Mouse (Mus musculus): Measurements from ENCODE around the gene Rrp7a. TPM values are rescaled to one million over a fixed set of nuclear protein-coding genes. Genes with fewer than 3 reads are reported as not detected.
"Not testable (repeated sequence)": the region's sequence is repeated elsewhere in the genome, so short reads cannot be mapped to it uniquely, and the experiment has no call there.

Rrp7a gene
- polyA plus RNA-seq, 1 experiment from 2014 or later = 64.7 TPM

- Histone ChIP-seq H3K9ac (no peak overlapping the region), H3K9me3 (no peaks in the 10 kb centered on the region), H3K27me3 (no peaks in the 10 kb centered on the region), H3K4me3 (no peak overlapping the region), H3K27ac (no peak overlapping the region), H3K4me2 (no peak overlapping the region), H3K4me1 (no peaks in the 10 kb centered on the region), H3K36me3 (peaks cover 96% of the 10 kb centered on the region)
- WGBS = 89% methylated on average over 7 of the region's 7 CpGs
- ATAC-seq (ENCODE audit: borderline replicate concordance, extremely low read depth, low FRiP score, low TSS enrichment) = no peak
These were observed 7.1 kb upstream of the Rrp7a start for GRCm38 (mm10) chr15:83129530-83130231.

DNA sequence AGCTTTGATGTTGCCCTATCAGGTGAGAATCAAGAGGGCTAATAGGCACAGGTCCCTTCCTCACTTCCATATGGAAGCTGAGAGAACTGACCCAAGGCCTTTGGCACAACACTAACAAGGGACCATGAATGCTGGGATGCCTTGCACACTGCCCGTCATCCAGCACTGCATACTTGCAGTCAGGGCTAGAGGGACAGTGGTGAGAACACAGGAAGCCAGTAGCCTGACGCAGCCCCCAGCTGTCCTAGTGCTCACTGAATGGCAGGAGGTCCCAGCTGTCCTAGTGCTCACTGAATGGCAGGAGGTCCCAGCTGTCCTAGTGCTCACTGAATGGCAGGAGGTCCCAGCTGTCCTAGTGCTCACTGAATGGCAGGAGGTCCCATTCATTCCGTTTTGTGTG is 4.4 kb upstream of the Rrp7a start:
- not testable (repeated sequence) for H3K9ac ChIP-seq; H3K27ac ChIP-seq; H3K4me2 ChIP-seq; H3K27me3 ChIP-seq; H3K4me1 ChIP-seq; H3K4me3 ChIP-seq; ATAC-seq (ENCODE audit: borderline replicate concordance, extremely low read depth, low FRiP score, low TSS enrichment); H3K9me3 ChIP-seq
- WGBS = 71% methylated on average over 3 of the region's 3 CpGs
- H3K36me3 ChIP-seq = peaks cover 69% of the 10 kb centered on the region

- Histone ChIP-seq H3K4me2 (no peak overlapping the region), H3K36me3 (peaks cover 65% of the 10 kb centered on the region)
These were observed 4.0 kb upstream of the Rrp7a start for GRCm38 (mm10) chr15:83126582-83126981.

GRCm38 (mm10) chr15:83124625-83125024 is 2.0 kb upstream of the Rrp7a start:
- no peak for ATAC-seq (ENCODE audit: borderline replicate concordance, extremely low read depth, low FRiP score, low TSS enrichment)
- H3K27ac ChIP-seq = no peak overlapping the region
- H3K4me3 ChIP-seq = no peak overlapping the region
- no peaks in the 10 kb centered on the region for H3K9me3 ChIP-seq
- no peak overlapping the region for H3K9ac ChIP-seq
- 58% methylated on average over 5 of the region's 5 CpGs for WGBS
- no peak overlapping the region for H3K4me2 ChIP-seq
- H3K36me3 ChIP-seq = peaks cover 47% of the 10 kb centered on the region
- peaks cover 11% of the 10 kb centered on the region for H3K4me1 ChIP-seq
- H3K27me3 ChIP-seq = no peaks in the 10 kb centered on the region

More at GRCm38 (mm10) chr15:83126582-83126981, 4.0 kb upstream of the Rrp7a start:
- 93% methylated on average over 9 of the region's 9 CpGs for WGBS
- Histone ChIP-seq H3K4me3 (no peak overlapping the region), H3K4me1 (peaks cover 3% of the 10 kb centered on the region), H3K27me3 (no peaks in the 10 kb centered on the region), H3K9ac (no peak overlapping the region), H3K9me3 (no peaks in the 10 kb centered on the region), H3K27ac (no peak overlapping the region)
- no peak for ATAC-seq (ENCODE audit: borderline replicate concordance, extremely low read depth, low FRiP score, low TSS enrichment)

- no peaks in the 10 kb centered on the region for H3K9me3 ChIP-seq
- no peaks in the 10 kb centered on the region for H3K27me3 ChIP-seq
- WGBS = 3% methylated on average over 42 of the region's 43 CpGs
- H3K4me2 ChIP-seq = peak overlapping the region; percentile 85
- H3K36me3 ChIP-seq = peaks cover 38% of the 10 kb centered on the region
- ATAC-seq (ENCODE audit: borderline replicate concordance, extremely low read depth, low FRiP score, low TSS enrichment) = peak; percentile 69
- peak overlapping the region; percentile 97 for H3K4me3 ChIP-seq
- peak overlapping the region; percentile 79 for H3K9ac ChIP-seq
- H3K27ac ChIP-seq = peak overlapping the region; percentile 77
- H3K4me1 ChIP-seq = peaks cover 11% of the 10 kb centered on the region
These were observed 664 bp downstream of the Rrp7a start for GRCm38 (mm10) chr15:83121709-83122565.

- H3K4me1 ChIP-seq = peaks cover 11% of the 10 kb centered on the region
- no peak for ATAC-seq (ENCODE audit: borderline replicate concordance, extremely low read depth, low FRiP score, low TSS enrichment)
- no peak overlapping the region for H3K9ac ChIP-seq
- no peaks in the 10 kb centered on the region for H3K9me3 ChIP-seq
- no peak overlapping the region for H3K4me3 ChIP-seq
- no peak overlapping the region for H3K4me2 ChIP-seq
- WGBS = 57% methylated on average over 7 of the region's 7 CpGs
- no peaks in the 10 kb centered on the region for H3K27me3 ChIP-seq
- H3K27ac ChIP-seq = no peak overlapping the region
- peaks cover 42% of the 10 kb centered on the region for H3K36me3 ChIP-seq
These were observed 4.2 kb downstream of the Rrp7a start for GRCm38 (mm10) chr15:83118360-83118759.

GRCm38 (mm10) chr15:83115071-83115470 is 7.5 kb downstream of the Rrp7a start:
- no peaks in the 10 kb centered on the region for H3K9me3 ChIP-seq
- WGBS = 79% methylated on average over 6 of the region's 6 CpGs
- no peak overlapping the region for H3K27ac ChIP-seq
- H3K4me2 ChIP-seq = no peak overlapping the region
- no peaks in the 10 kb centered on the region for H3K27me3 ChIP-seq
- H3K4me3 ChIP-seq = no peak overlapping the region
- H3K9ac ChIP-seq = no peak overlapping the region
- H3K4me1 ChIP-seq = 0 out of 2 replicates have a peak, but pooled peaks cover 2% of the 10 kb centered on the region
- no peak for ATAC-seq (ENCODE audit: borderline replicate concordance, extremely low read depth, low FRiP score, low TSS enrichment)
- H3K36me3 ChIP-seq = peaks cover 42% of the 10 kb centered on the region

DNA sequence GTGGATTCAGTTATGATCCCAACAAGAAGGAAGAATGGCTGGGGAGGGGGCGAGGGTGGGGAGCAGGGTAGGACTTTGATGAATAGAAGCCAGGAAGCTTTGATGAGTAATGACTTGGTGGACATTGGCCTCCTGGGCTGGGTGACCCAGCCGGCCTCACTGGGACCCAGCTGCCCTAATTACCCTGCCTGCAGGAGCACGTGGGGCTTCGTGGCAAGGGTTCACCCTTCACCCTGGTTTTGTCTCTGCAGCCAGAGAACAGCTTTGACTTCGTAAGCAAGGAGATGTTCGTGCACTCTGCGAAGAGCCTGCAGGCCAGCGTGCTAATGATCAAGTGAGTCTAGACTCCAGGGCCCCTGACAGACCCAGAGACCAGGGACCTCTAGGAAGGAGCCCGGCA is 8.5 kb downstream of the Rrp7a start:
- WGBS = 75% methylated on average over 9 of the region's 9 CpGs
- H3K36me3 ChIP-seq = peaks cover 36% of the 10 kb centered on the region
- H3K27me3 ChIP-seq = no peaks in the 10 kb centered on the region
- H3K27ac ChIP-seq = no peak overlapping the region
- ATAC-seq (ENCODE audit: borderline replicate concordance, extremely low read depth, low FRiP score, low TSS enrichment) = no peak
- H3K4me2 ChIP-seq = no peak overlapping the region
- no peaks in the 10 kb centered on the region for H3K9me3 ChIP-seq
- no peak overlapping the region for H3K4me3 ChIP-seq
- 0 out of 2 replicates have a peak, but pooled peaks cover 2% of the 10 kb centered on the region for H3K4me1 ChIP-seq
- H3K9ac ChIP-seq = no peak overlapping the region

DNA sequence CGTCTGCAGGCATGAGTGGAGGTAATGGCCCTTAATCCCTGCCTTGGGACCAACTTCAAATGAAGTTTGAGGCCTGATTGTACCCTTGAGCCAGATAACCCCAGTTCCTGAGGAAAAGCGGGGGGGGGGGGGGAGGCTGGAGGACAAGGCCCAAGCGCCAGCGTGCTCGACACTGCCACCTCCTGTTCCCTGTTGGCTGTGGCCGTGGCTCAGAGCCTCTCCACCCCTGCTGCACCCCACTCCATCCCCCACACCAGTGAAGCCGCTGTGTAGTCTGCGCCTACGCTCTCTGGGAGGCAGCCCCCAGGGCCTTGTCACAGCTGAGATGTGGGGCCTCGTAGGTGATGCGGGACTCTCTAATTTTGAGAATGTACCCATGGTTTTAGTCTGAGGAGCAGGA is 9.7 kb downstream of the Rrp7a start:
- Histone ChIP-seq H3K9me3 (no peaks in the 10 kb centered on the region), H3K4me2 (no peak overlapping the region), H3K4me1 (0 out of 2 replicates have a peak, but pooled peaks cover 2% of the 10 kb centered on the region), H3K4me3 (no peak overlapping the region), H3K27ac (no peak overlapping the region), H3K9ac (no peak overlapping the region), H3K27me3 (no peaks in the 10 kb centered on the region), H3K36me3 (peaks cover 30% of the 10 kb centered on the region)
- WGBS = 7% methylated on average over 10 of the region's 11 CpGs
- 0 out of 2 replicates have a peak, but pooled peaks have one; percentile 38 for ATAC-seq (ENCODE audit: borderline replicate concordance, extremely low read depth, low FRiP score, low TSS enrichment)

DNA sequence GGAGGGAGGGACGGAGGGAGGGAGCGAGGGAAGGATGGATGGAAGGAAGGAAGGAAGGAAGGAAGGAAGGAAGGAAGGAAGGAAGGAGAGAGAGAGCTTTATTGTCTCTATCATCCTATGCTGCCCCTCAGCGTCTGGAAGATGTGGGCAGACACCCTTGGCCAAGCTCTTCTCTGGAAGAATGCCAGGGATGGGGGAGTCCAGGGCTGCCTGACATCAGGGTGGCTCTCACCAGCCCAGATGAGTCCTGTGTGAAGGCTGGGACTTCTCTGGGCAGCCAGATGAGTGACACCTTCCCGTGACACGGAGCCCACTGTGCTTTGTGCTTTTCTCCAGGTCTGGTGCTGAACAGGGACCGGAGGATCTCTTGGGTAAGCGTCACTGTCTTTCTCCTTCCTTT is 10.7 kb downstream of the Rrp7a start:
- 0 out of 2 replicates have a peak, but pooled peaks cover 2% of the 10 kb centered on the region for H3K4me1 ChIP-seq
- no peaks in the 10 kb centered on the region for H3K9me3 ChIP-seq
- 75% methylated on average over 7 of the region's 7 CpGs for whole genome bisulfite sequencing
- no peaks in the 10 kb centered on the region for H3K27me3 ChIP-seq
- no peak overlapping the region for H3K27ac ChIP-seq
- H3K36me3 ChIP-seq = peaks cover 22% of the 10 kb centered on the region
- no peak overlapping the region for H3K4me3 ChIP-seq
- ATAC-seq (ENCODE audit: borderline replicate concordance, extremely low read depth, low FRiP score, low TSS enrichment) = no peak
- no peak overlapping the region for H3K9ac ChIP-seq
- no peak overlapping the region for H3K4me2 ChIP-seq

- H3K27me3 ChIP-seq = no peaks in the 10 kb centered on the region
- H3K4me2 ChIP-seq = no peak overlapping the region
- 0 out of 2 replicates have a peak, but pooled peaks cover 2% of the 10 kb centered on the region for H3K4me1 ChIP-seq
- peaks cover 16% of the 10 kb centered on the region for H3K36me3 ChIP-seq
- WGBS = 50% methylated on average over 6 of the region's 6 CpGs
- H3K9me3 ChIP-seq = no peaks in the 10 kb centered on the region
- ATAC-seq (ENCODE audit: borderline replicate concordance, extremely low read depth, low FRiP score, low TSS enrichment) = no peak
- no peak overlapping the region for H3K9ac ChIP-seq
- no peak overlapping the region for H3K27ac ChIP-seq
- no peak overlapping the region for H3K4me3 ChIP-seq
These were observed 11.3 kb downstream of the Rrp7a start for GRCm38 (mm10) chr15:83111290-83111689.

- Histone ChIP-seq H3K4me1 (no peaks in the 10 kb centered on the region), H3K36me3 (no peaks in the 10 kb centered on the region), H3K4me3 (no peak overlapping the region), H3K4me2 (no peak overlapping the region), H3K9me3 (no peaks in the 10 kb centered on the region), H3K27ac (no peak overlapping the region), H3K9ac (no peak overlapping the region), H3K27me3 (no peaks in the 10 kb centered on the region)
- ATAC-seq (ENCODE audit: borderline replicate concordance, extremely low read depth, low FRiP score, low TSS enrichment) = no peak
- 70% methylated on average over 6 of the region's 6 CpGs for WGBS
These were observed 14.8 kb downstream of the Rrp7a start for GRCm38 (mm10) chr15:83107814-83108213.

All from lung, embryonic 15.5 days (tissue).